Mouse (Mus musculus) thymus, adult 2 months (tissue): ENCODE results near the gene Slc9a9. TPM values are rescaled to one million over a fixed set of nuclear protein-coding genes. Genes with fewer than 3 reads are reported as not detected.

Source experiments
- DNase-seq: peaks from one replicate; pipeline ENCODE4 v3.0.0; 2021
- H3K27ac ChIP-seq: fragments of 200-500 bp; 2 replicates; pipeline ENCODE4 v1.5.1; 2012; ENCODE audit warnings: low read length, control low read depth; ENCODE audit not compliant: control insufficient read depth, insufficient read depth
- H3K27me3 ChIP-seq: fragments of 200-500 bp; 2 replicates; pipeline ENCODE4 v1.6.1; 2012; ENCODE audit warnings: mild to moderate bottlenecking, low read length, moderate library complexity, mixed read lengths; ENCODE audit not compliant: control insufficient read depth, insufficient read depth
- H3K36me3 ChIP-seq: fragments of 200-500 bp; 2 replicates; pipeline ENCODE4 v1.6.1; 2012; ENCODE audit warnings: mild to moderate bottlenecking, low read length, moderate library complexity; ENCODE audit not compliant: control insufficient read depth, insufficient read depth
- H3K4me1 ChIP-seq: fragments of 200-500 bp; replicated peaks from 2 replicates; pipeline ENCODE4 v1.6.1; 2012; ENCODE audit warnings: low read length; ENCODE audit not compliant: control insufficient read depth, insufficient read depth
- H3K4me3 ChIP-seq: fragments of 200-500 bp; 2 replicates; pipeline ENCODE4 v1.5.1; 2012; ENCODE audit warnings: mild to moderate bottlenecking, low read length, control low read depth, moderate library complexity; ENCODE audit not compliant: control insufficient read depth, insufficient read depth
- CTCF ChIP-seq: fragments of 200-500 bp; IDR thresholded peaks from 2 replicates; pipeline ENCODE4 v1.5.1; 2012; ENCODE audit warnings: mild to moderate bottlenecking, control low read depth, low read length, moderate library complexity, borderline replicate concordance; ENCODE audit not compliant: control insufficient read depth, poor library complexity, insufficient read depth; ENCODE audit errors: extremely low read depth
- POLR2A ChIP-seq: fragments of 200-500 bp; IDR thresholded peaks from 2 replicates; pipeline ENCODE4 v1.6.1; 2012; ENCODE audit warnings: mild to moderate bottlenecking, low read length, control low read depth, moderate library complexity; ENCODE audit not compliant: control insufficient read depth, poor library complexity, insufficient read depth; ENCODE audit errors: extremely low read depth
- WGBS: fragments of 180-500 bp; shearing (Covaris S2); methylation state at CpG from one replicate; pipeline ENCODE4 v1.1.7; 2018; 5-methylcytosine and 5-hydroxymethylcytosine counted together
- polyA plus RNA-seq: library from polyadenylated mRNA; depleted of rRNA; stranded (reverse); fragments of >200 nt; gene quantifications from 2 replicates; pipeline ENCODE4 v1.2.3, GENCODE M21; 2012

The Slc9a9 gene
- polyA plus RNA-seq, 1 experiment: 49.7 TPM

GRCm38 (mm10) chr9:94815518-94815917 lies 145.8 kb downstream of the Slc9a9 start:
- no peak for TF ChIP-seq CTCF
- no peak for TF ChIP-seq POLR2A
- Histone ChIP-seq H3K4me1 (no peaks in the 10 kb centered on the region), H3K4me3 (no peak overlapping the region), H3K27ac (no peak overlapping the region), H3K36me3 (peaks cover 5% of the 10 kb centered on the region; the same call in 1 of the 2 replicates), H3K27me3 (no peaks in the 10 kb centered on the region)
- no peak for DNase-seq
- WGBS: 94% methylated on average over 5 of the region's 5 CpGs

- no peak for TF ChIP-seq POLR2A
- TF ChIP-seq CTCF: no peak
- whole genome bisulfite sequencing: 100% methylated on average over 1 of the region's 1 CpGs
- no peaks in the 10 kb centered on the region for H3K4me1 ChIP-seq
- no peak overlapping the region for H3K27ac ChIP-seq
- H3K36me3 ChIP-seq: no peaks in the 10 kb centered on the region
- H3K4me3 ChIP-seq: no peak overlapping the region
- DNase-seq: no peak
- H3K27me3 ChIP-seq: no peaks in the 10 kb centered on the region
Observed at GRCm38 (mm10) chr9:94821268-94821667, 151.6 kb downstream of the Slc9a9 start.

GRCm38 (mm10) chr9:94833836-94834235 lies 164.1 kb downstream of the Slc9a9 start:
- no peaks in the 10 kb centered on the region for H3K36me3 ChIP-seq
- no peak for TF ChIP-seq POLR2A
- TF ChIP-seq CTCF: no peak
- no peak for DNase-seq
- no peaks in the 10 kb centered on the region for H3K4me1 ChIP-seq
- 93% methylated on average over 1 of the region's 1 CpGs for WGBS
- no peaks in the 10 kb centered on the region for H3K27me3 ChIP-seq
- H3K4me3 ChIP-seq: no peak overlapping the region
- H3K27ac ChIP-seq: no peak overlapping the region

DNA sequence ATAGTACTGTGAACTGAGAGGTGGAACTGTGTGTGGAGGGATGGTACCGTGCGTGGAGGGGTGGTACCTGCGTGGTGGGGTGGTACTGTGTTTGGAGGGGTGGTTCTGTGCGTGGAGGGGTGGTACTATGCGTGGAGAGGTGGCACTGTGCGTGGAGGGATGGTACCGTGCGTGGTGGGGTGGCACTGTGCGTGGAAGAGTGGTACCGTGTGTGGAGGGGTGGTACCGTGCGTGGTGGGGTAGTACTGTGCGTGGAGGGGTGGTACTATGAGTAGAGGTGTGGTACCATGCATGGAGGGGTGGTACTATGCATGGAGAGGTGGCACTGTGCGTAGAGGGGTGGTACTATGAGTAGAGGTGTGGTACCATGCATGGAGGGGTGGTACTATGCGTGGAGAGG lies 167.7 kb downstream of the Slc9a9 start:
- H3K27ac ChIP-seq: no peak overlapping the region
- TF ChIP-seq POLR2A (no peak), CTCF (no peak)
- no peaks in the 10 kb centered on the region for H3K4me1 ChIP-seq
- H3K4me3 ChIP-seq: no peak overlapping the region
- no peak for DNase-seq
- no peaks in the 10 kb centered on the region for H3K27me3 ChIP-seq
- whole genome bisulfite sequencing: 96% methylated on average over 15 of the region's 15 CpGs
- H3K36me3 ChIP-seq: 0 out of 2 replicates have a peak, but pooled peaks cover 1% of the 10 kb centered on the region

DNA sequence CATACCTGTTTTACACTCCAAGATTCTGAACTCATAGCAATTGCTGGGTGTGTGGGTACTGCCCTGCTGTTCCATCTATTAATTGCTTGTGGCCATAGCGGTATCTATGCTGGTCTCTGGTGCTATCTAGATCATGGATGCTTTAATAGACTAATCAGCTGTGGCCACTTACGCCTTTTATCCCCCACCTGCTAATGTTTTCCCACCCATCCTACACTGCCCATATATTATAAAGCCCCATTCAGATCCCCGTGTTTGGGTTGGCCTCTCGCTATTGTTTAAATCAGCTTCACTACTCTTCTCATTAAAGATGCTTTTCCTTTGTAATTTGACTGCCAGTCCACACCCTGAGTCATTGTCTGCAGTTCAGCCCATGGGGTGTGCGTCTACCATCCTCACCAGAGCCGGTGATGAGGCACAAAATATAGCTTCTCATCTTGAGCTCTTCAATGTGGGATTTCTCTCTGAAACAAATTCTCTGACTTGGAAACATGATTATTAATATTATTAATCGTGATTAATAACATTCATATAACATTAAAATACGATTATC lies 168.8 kb downstream of the Slc9a9 start:
- no peak for DNase-seq
- H3K36me3 ChIP-seq: 0 out of 2 replicates have a peak, but pooled peaks cover 4% of the 10 kb centered on the region
- no peak overlapping the region for H3K4me3 ChIP-seq
- no peaks in the 10 kb centered on the region for H3K4me1 ChIP-seq
- H3K27me3 ChIP-seq: no peaks in the 10 kb centered on the region
- H3K27ac ChIP-seq: no peak overlapping the region
- TF ChIP-seq CTCF (no peak), POLR2A (no peak)
- 95% methylated on average over 8 of the region's 8 CpGs for WGBS

- no peak overlapping the region for H3K4me3 ChIP-seq
- no peak overlapping the region for H3K27ac ChIP-seq
- no peak for DNase-seq
- H3K27me3 ChIP-seq: no peaks in the 10 kb centered on the region
- 0 out of 2 replicates have a peak, but pooled peaks cover 4% of the 10 kb centered on the region for H3K36me3 ChIP-seq
- WGBS: 88% methylated on average over 11 of the region's 11 CpGs
- no peak for TF ChIP-seq CTCF
- no peak for TF ChIP-seq POLR2A
- no peaks in the 10 kb centered on the region for H3K4me1 ChIP-seq
Observed at GRCm38 (mm10) chr9:94839204-94839603, 169.5 kb downstream of the Slc9a9 start.

DNA sequence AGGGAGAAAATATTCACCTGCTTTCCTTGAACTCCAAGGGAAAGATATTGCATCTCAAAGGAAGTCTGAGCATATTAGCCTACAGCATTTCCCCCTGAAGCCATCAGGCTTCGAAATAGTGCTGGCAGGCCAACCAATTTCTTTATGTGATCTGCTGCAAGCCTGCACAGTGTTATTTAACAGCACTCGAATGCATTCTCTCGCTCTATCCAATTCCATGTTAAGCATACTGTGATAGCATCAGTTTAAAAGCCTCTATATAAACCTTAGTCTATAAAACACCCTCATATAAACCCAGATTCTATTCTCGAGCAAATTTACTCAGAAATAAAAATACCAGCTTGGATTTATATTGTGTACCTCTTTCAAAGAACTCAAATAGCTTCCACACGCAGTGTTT lies 170.7 kb downstream of the Slc9a9 start:
- TF ChIP-seq CTCF (no peak), POLR2A (no peak)
- 97% methylated on average over 5 of the region's 5 CpGs for whole genome bisulfite sequencing
- no peak overlapping the region for H3K27ac ChIP-seq
- no peak for DNase-seq
- H3K27me3 ChIP-seq: no peaks in the 10 kb centered on the region
- no peak overlapping the region for H3K4me3 ChIP-seq
- H3K36me3 ChIP-seq: 0 out of 2 replicates have a peak, but pooled peaks cover 7% of the 10 kb centered on the region
- H3K4me1 ChIP-seq: no peaks in the 10 kb centered on the region
